Mouse (Mus musculus) adrenal gland, postnatal 25 days (tissue): ENCODE results near the gene Map3k6. TPM values are rescaled to one million over a fixed set of nuclear protein-coding genes. Genes with fewer than 3 reads are reported as not detected.

Source experiments
- DNase-seq: peaks from one replicate; pipeline ENCODE4 v3.0.0; 2021; ENCODE audit warnings: mixed read lengths
- long read RNA-seq: library from polyadenylated mRNA; stranded (forward); transcript quantifications from one replicate; pipeline ENCODE4 v2.0.0, GENCODE M21; 2021
- total RNA-seq: library from RNA; stranded (reverse); gene quantifications from 2 replicates; pipeline ENCODE4 v1.2.3, GENCODE M21; 2021

Map3k6 gene
- 15.7 and 20.1 TPM in 2 replicates for total RNA-seq
- long read RNA-seq, partial matches to known transcripts = 8 of 9 reads
- long read RNA-seq, other reads (novel, unspliced or antisense) = 1 of 9 reads

- peak; percentile 84 for DNase-seq
Observed at GRCm38 (mm10) chr4:133240490-133240921, at the start of gene Map3k6. Map3k6 (plus strand) TSS chr4:133240818.

GRCm38 (mm10) chr4:133194482-133194881 lies 46.1 kb upstream of the Map3k6 start:
- DNase-seq = no peak

- no peak for DNase-seq
Observed at GRCm38 (mm10) chr4:133195014-133195413, 45.6 kb upstream of the Map3k6 start.

- DNase-seq = no peak
Observed at GRCm38 (mm10) chr4:133196136-133196535, 44.5 kb upstream of the Map3k6 start.

- no peak for DNase-seq
Observed at GRCm38 (mm10) chr4:133196852-133197251, 43.8 kb upstream of the Map3k6 start.

DNA sequence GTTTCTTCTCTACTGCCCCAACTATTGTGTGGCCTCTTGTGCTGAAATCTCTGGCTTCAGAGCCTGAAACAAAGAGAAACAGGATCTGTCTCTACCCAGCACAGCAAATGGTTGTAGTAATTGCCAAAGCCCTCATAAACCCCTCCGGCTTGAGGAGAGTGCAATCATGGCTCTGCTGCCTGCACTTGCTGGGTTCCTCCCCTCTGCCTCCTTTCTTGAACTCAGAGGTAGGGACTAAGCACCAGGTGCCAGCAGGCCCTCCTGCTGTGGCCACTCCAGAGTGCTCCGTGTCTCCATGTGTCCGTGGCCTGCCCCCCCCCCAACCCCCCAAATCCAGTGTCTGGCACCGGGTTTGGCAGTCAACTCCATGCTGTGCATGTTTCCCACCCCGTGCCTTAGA lies 43.3 kb upstream of the Map3k6 start:
- no peak for DNase-seq

DNA sequence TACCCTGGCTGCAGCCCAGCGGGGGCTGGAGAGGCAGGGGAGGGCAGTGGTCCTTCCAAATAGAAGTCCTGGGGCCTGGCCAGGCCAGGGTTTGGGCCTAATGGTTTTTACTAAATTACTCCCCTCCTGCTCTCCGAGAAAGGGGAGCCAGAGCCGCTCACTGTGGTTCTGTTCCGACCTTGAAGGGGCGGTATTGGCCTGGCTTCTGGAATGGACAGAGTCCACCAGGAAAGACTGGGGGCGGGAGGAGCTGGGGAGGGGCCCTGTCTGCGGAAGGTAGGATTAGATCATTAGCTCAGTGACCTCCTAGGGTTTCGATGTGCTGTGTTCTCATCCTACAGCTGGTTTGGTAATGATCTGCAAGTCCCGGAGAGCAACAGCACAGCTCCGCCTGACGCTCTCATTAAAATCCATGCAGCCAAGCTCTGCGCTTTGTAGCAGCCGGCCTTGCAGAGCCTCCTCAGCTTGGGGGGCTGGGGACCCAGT lies 42.8 kb upstream of the Map3k6 start:
- DNase-seq = no peak

- DNase-seq = no peak
Observed at GRCm38 (mm10) chr4:133198337-133199180, 42.1 kb upstream of the Map3k6 start.

GRCm38 (mm10) chr4:133199743-133200142 lies 40.9 kb upstream of the Map3k6 start:
- DNase-seq = no peak

DNA sequence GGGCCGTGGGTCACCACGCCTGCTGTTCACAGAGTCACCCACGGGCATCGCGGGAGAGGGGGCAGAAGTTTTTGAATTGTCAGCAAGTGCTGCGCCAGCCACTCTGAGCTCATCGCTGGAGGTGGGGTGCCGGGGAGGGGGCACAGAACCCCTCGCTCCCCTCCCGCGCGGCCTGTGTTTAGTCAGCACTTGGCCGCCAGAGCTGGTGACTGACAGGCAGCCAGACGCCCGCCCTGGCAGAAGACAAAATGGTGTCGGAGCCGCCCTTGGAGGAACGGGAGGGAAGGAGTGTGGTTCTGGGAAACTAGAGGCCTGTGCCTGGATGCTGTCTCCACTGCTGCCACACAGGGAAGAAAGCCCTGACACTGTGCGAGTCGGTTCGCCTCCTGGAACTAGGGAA lies 40.3 kb upstream of the Map3k6 start:
- peak; percentile 57 for DNase-seq

DNA sequence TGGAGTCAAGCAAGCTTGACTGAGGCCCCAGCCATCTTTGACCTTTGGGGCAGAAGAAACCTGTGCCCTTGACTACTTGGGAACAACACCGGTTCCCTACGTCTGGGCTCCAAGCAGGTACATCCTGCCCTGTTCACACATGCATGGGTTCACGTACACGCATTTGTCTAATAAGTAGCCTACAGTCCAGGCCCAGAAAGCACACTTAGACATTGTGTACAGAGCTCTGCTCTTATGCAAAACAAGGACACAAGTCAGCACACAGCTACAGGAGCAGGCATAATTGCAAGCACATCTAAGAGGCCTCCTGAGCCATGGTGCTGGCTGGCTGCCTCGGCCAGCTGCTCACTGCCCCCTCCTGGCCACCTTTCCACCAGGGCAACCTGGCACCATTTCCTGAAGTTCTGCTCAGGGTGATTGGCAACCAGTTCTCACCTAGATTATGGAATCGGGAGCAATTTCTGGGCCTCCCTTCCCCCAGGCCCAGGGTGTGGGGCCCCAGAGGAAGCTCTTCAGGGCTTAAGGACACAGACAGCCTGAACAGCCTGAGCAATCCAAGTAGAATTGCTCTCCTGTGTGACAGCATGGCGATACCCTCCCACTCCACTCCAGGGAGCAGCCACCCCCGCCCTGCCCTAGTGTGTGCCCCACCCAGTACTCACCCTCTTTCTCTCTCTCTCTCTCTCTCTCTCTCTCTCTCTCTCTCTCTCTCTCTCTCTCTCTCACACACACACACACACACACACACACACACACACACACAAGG lies 39.4 kb upstream of the Map3k6 start:
- DNase-seq = peak; percentile 72

DNA sequence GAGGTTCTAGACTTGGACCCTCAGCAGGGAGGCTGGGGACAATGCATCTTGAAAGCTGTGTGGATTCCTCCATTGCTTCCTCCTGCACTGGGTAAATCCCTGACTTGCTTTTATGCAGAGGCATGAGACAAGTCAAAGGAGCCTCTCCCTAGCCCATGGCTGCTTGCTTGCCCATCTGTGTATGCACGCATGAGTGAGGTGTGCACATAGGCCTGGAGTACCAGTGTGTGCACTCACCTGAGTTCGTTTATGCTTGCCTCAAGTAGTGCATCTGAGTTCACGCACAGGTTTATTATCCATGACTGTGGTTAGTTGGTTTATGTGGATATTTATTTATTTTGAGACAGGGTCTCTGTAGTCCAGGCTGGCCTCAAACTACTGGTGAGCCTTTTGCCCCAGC lies 38.4 kb upstream of the Map3k6 start:
- DNase-seq = no peak

GRCm38 (mm10) chr4:133203591-133203990 lies 37.0 kb upstream of the Map3k6 start:
- DNase-seq = no peak

DNA sequence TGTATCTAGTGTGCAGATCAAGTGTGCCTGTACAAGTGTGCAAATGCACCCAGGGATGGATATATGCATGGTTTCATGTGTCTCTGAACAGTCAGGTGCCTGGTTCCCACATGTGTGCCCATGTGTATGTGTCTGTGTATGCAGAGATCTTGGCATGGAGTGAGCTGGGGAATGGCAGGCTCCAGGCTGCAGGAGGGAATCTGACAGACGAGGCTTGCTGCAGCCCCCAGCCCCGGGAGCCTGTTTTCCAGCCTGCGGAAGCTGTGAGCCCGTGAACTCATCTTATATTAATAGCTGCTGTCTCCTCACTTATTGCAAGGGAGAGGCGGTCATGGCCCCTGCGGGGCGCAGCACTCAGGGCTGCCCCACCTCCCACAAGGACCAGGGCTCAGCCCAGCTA lies 36.2 kb upstream of the Map3k6 start:
- DNase-seq = no peak

- DNase-seq = peak; percentile 50
Observed at GRCm38 (mm10) chr4:133209366-133209765, 31.3 kb upstream of the Map3k6 start.

DNA sequence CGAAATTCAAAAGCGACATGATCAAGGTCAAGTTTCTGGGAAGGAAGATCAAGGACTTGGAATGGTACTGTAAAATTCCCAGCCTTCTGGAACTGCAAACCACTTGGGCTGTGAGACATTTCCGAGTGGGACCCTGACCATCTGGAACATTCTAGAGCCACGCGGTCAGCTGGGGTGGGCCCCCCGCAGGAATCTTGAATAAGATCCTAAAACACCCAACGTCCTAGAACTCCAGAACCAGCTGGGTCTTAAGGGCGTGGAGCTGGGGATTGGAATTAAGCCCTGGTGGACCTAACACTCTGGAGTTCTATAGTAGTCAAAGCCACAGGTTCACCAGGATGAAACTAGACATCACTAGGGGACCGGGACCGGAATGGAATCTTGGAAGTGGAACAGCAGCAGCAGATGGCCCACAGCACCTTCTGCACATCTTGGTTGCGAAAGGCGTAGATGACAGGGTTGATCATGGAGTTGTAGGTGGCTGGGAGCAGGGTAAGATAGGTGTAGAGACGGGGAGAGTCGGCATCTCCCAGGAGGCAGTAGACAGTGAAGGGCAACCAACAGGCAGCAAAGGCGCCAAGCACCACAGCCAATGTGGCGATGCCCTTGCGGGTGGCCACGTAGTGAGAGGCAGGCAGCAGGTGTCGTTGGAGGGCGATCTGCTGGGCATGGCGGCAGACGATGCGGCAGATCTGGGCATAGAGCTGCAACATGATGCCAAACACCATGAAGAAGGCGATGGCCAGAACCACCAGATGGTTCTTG lies 30.4 kb upstream of the Map3k6 start:
- no peak for DNase-seq

- no peak for DNase-seq
Observed at GRCm38 (mm10) chr4:133210788-133211390, 29.7 kb upstream of the Map3k6 start.

DNA sequence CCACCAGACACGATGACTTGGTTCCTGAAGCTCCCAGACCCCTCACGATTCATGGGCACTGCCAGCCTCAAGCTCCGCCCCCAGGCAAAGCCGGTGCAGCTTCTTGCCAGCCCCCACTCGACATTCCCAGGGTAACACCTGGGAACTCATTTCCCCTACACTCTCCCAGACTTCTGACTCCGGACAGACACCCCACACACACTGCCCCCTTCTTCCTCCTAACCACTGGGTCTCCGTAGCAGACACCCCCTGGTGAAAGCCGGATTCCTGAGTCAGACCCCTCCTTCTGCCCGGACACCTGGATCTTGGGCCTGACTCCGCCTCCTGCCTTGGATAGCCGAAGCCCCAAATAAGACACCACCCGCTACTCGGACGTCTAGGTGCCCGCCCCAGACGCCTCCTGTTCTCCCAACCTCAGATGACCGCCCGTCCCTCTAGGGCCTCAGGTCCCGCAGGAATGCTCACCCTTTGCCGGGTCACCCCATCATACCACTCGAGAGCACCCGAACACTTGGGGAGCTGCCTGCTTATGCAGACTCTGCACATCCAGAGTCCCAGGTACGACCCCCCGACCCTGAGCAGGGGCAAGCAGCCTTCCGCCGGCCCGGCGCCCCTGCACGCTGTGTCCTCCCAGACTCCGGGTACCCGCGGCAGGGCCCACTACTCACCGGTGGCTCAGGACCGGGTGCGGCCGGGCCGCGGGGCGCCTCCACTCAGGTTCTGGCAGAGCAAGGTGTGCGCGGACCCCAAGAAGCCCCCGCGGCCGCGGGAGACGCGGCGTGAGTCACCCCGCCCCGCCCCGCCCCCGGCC lies 28.7 kb upstream of the Map3k6 start, which contains the start of the genes Cd164l2 and Gpr3:
Cd164l2 (plus strand) TSS at position 381 of the 811 bp plus-strand sequence.
Gpr3 (minus strand) TSS at position 786 of the 811 bp plus-strand sequence.
- no peak for DNase-seq

GRCm38 (mm10) chr4:133212562-133213267 lies 27.9 kb upstream of the Map3k6 start:
- DNase-seq = peak; percentile 83

GRCm38 (mm10) chr4:133213268-133213590 lies 27.4 kb upstream of the Map3k6 start:
- DNase-seq = no peak
